Mouse (Mus musculus) cerebellum, adult 18-20 months (tissue): ENCODE measurements at regions not wholly inside any gene's neighbourhood (a gene's known extent, or its start where the extent isn't known, plus 50 kb on each side); places are given as distances from the start of the nearest gene placed in this dataset.
"Not testable (repeated sequence)": the region's sequence is repeated elsewhere in the genome, so short reads cannot be mapped to it uniquely, and the experiment has no call there.

Experiments
- DNase-seq, 2 experiments: peaks; one replicate each; pipeline ENCODE4 v3.0.0; 2021

GRCm38 (mm10) chr5:42884251-42884650 is 348.7 kb upstream of the Cpeb2 start:
- DNase-seq, result no peak

GRCm38 (mm10) chr5:42891890-42892289 is 341.1 kb upstream of the Cpeb2 start:
- peak; percentile 29 to 47 for DNase-seq

- no peak for DNase-seq
Observed at GRCm38 (mm10) chr5:42906136-42906535, 326.8 kb upstream of the Cpeb2 start.

- DNase-seq, result peak; percentile 67 to 78
Observed at GRCm38 (mm10) chr5:42919328-42919727, 313.6 kb upstream of the Cpeb2 start.

- DNase-seq, result no peak
Observed at GRCm38 (mm10) chr5:42932106-42932505, 300.9 kb upstream of the Cpeb2 start.

GRCm38 (mm10) chr5:42959296-42959862 is 273.6 kb upstream of the Cpeb2 start:
- no peak for DNase-seq

- DNase-seq, result not testable (repeated sequence)
Observed at GRCm38 (mm10) chr5:42966952-42967351, 266.0 kb upstream of the Cpeb2 start.

- no peak for DNase-seq
Observed at GRCm38 (mm10) chr5:42969209-42969608, 263.8 kb upstream of the Cpeb2 start.

- no peak for DNase-seq
Observed at GRCm38 (mm10) chr5:42969621-42970020, 263.3 kb upstream of the Cpeb2 start.

- DNase-seq, result no peak
Observed at GRCm38 (mm10) chr5:42977108-42977507, 255.9 kb upstream of the Cpeb2 start.

GRCm38 (mm10) chr5:42980946-42981650 is 251.9 kb upstream of the Cpeb2 start:
- no peak for DNase-seq

GRCm38 (mm10) chr5:42986203-42986602 is 246.8 kb upstream of the Cpeb2 start:
- DNase-seq, result peak; percentile 5 to 7

- DNase-seq, result no peak
Observed at GRCm38 (mm10) chr5:42987710-42988466, 245.1 kb upstream of the Cpeb2 start.

- no peak for DNase-seq
Observed at GRCm38 (mm10) chr5:42989287-42989686, 243.7 kb upstream of the Cpeb2 start.

GRCm38 (mm10) chr5:43024006-43024593 is 208.9 kb upstream of the Cpeb2 start:
- DNase-seq, result peak; percentile 33 to 45

GRCm38 (mm10) chr5:43031285-43031684 is 201.7 kb upstream of the Cpeb2 start:
- no peak for DNase-seq

- DNase-seq, result no peak
Observed at GRCm38 (mm10) chr5:43031916-43032315, 201.1 kb upstream of the Cpeb2 start.

GRCm38 (mm10) chr5:43034421-43034820 is 198.5 kb upstream of the Cpeb2 start:
- no peak for DNase-seq

- no peak for DNase-seq
Observed at GRCm38 (mm10) chr5:43037592-43037991, 195.4 kb upstream of the Cpeb2 start.

- DNase-seq, result no peak
Observed at GRCm38 (mm10) chr5:43039525-43039924, 193.4 kb upstream of the Cpeb2 start.

GRCm38 (mm10) chr5:43042585-43042984 is 190.4 kb upstream of the Cpeb2 start:
- DNase-seq, result no peak

GRCm38 (mm10) chr5:43045860-43046259 is 187.1 kb upstream of the Cpeb2 start:
- DNase-seq, result no peak

GRCm38 (mm10) chr5:43047316-43047715 is 185.7 kb upstream of the Cpeb2 start:
- no peak for DNase-seq
